Mouse (Mus musculus): ENCODE results near the gene Sfswap.
"Not testable (repeated sequence)": the region's sequence is repeated elsewhere in the genome, so short reads cannot be mapped to it uniquely, and the experiment has no call there.

The Sfswap gene

GRCm38 (mm10) chr5:129500722-129501634, at the start of gene Sfswap:
Gene Sfswap, plus strand, starts transcription at chr5:129501221.
- in situ Hi-C loops (cut with MboI, MseI), result no loop called here

- in situ Hi-C loops (cut with MboI, MseI), result no loop called here
Observed at GRCm38 (mm10) chr5:129452561-129452960, 48.5 kb upstream of the Sfswap start.

GRCm38 (mm10) chr5:129454802-129455528, 46.1 kb upstream of the Sfswap start:
- in situ Hi-C loops (cut with MboI, MseI), result no loop called here

GRCm38 (mm10) chr5:129455529-129455896, 45.5 kb upstream of the Sfswap start:
- in situ Hi-C loops (cut with MboI, MseI), result no loop called here

GRCm38 (mm10) chr5:129456579-129457140, 44.4 kb upstream of the Sfswap start:
- in situ Hi-C loops (cut with MboI, MseI), result no loop called here

GRCm38 (mm10) chr5:129458109-129458508, 42.9 kb upstream of the Sfswap start:
- in situ Hi-C loops (cut with MboI, MseI), result no loop called here

GRCm38 (mm10) chr5:129458541-129458940, 42.5 kb upstream of the Sfswap start:
- in situ Hi-C loops (cut with MboI, MseI), result no loop called here

- in situ Hi-C loops (cut with MboI, MseI), result no loop called here
Observed at GRCm38 (mm10) chr5:129460798-129461476, 40.1 kb upstream of the Sfswap start.

GRCm38 (mm10) chr5:129463648-129464047, 37.4 kb upstream of the Sfswap start:
- in situ Hi-C loops (cut with MboI, MseI), result not testable (repeated sequence)

- in situ Hi-C loops (cut with MboI, MseI), result loop anchor here (5.0 kb wide), 1 partner anchor 77 kb away; no protein-coding TSS in a partner anchor
Observed at GRCm38 (mm10) chr5:129465788-129466187, 35.2 kb upstream of the Sfswap start.

- in situ Hi-C loops (cut with MboI, MseI), result no loop called here
Observed at GRCm38 (mm10) chr5:129475532-129476045, 25.4 kb upstream of the Sfswap start.

GRCm38 (mm10) chr5:129489879-129490278, 11.1 kb upstream of the Sfswap start:
- in situ Hi-C loops (cut with MboI, MseI), result no loop called here

- in situ Hi-C loops (cut with MboI, MseI), result no loop called here
Observed at GRCm38 (mm10) chr5:129501671-129502070, 650 bp downstream of the Sfswap start.

- in situ Hi-C loops (cut with MboI, MseI), result no loop called here
Observed at GRCm38 (mm10) chr5:129506886-129507285, 5.9 kb downstream of the Sfswap start.

GRCm38 (mm10) chr5:129518180-129518579, 17.2 kb downstream of the Sfswap start:
- in situ Hi-C loops (cut with MboI, MseI), result no loop called here

- in situ Hi-C loops (cut with MboI, MseI), result no loop called here
Observed at GRCm38 (mm10) chr5:129518786-129519185, 17.8 kb downstream of the Sfswap start.

- in situ Hi-C loops (cut with MboI, MseI), result no loop called here
Observed at GRCm38 (mm10) chr5:129519591-129519990, 18.6 kb downstream of the Sfswap start.

- in situ Hi-C loops (cut with MboI, MseI), result no loop called here
Observed at GRCm38 (mm10) chr5:129521501-129521900, 20.5 kb downstream of the Sfswap start.

- in situ Hi-C loops (cut with MboI, MseI), result no loop called here
Observed at GRCm38 (mm10) chr5:129521913-129522312, 20.9 kb downstream of the Sfswap start.

GRCm38 (mm10) chr5:129523166-129523565, 22.1 kb downstream of the Sfswap start:
- in situ Hi-C loops (cut with MboI, MseI), result no loop called here

GRCm38 (mm10) chr5:129524751-129525150, 23.7 kb downstream of the Sfswap start:
- in situ Hi-C loops (cut with MboI, MseI), result no loop called here

Measured in T-helper 1 cell (primary cell).